Mouse (Mus musculus): ENCODE measurements at regions not wholly inside any gene's neighbourhood (a gene's known extent, or its start where the extent isn't known, plus 50 kb on each side); places are given as distances from the start of the nearest gene placed in this dataset.

DNA sequence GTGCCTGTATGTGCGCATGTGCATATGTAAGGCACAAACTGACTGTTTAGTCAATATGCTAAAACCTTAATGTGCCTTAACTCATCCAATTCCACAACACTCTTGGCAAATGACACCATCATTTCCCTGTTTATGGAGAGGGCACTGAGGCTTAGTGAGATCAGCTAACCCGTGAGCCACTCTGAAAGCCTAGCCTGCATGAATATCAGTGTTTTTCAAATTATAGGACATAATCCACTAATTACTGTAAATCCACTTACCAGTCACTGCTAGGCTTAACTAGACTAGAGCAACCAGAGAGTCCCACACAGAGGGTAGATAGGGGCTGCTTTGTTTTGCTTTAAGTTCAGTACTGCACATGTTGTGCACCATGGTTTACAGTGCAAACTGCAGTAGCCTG is 127.5 kb upstream of the Ankrd55 start:
- Histone ChIP-seq H3K36me3 (no peaks in the 10 kb centered on the region), H3K27me3 (ENCODE audit: low read depth, poor library complexity, severe bottlenecking) (no peaks in the 10 kb centered on the region), H3K27ac (replicated peaks) (peak overlapping the region; percentile 71), H3K4me3 (no peak overlapping the region), H3K4me1 (peaks cover 26% of the 10 kb centered on the region), H3K9me3 (replicated peaks) (no peaks in the 10 kb centered on the region)
- no peak for DNase-seq (ENCODE audit: low spot score)
- 79% methylated on average over 2 of the region's 2 CpGs for WGBS

DNA sequence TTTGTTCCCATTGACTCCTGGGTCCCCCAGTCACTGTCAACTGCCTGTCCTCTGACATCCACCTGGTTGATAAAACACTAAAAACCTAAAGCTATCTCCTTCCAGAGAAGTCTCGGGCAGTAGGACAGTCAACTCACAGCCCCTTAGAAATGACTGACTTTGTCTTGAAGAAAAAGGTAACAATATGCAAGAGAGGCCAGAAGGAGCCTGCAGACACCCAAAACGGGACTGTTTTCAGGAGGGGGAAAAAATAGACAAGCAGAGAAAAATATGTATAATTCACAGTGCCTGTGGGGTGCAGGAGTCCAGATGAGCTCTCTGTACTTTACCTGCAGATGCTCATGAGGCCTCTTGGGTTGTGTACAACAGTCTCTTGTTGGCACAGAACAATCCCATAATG is 126.4 kb upstream of the Ankrd55 start:
- Histone ChIP-seq H3K27me3 (ENCODE audit: low read depth, poor library complexity, severe bottlenecking) (no peaks in the 10 kb centered on the region), H3K4me1 (peaks cover 36% of the 10 kb centered on the region), H3K9me3 (replicated peaks) (no peaks in the 10 kb centered on the region), H3K27ac (replicated peaks) (no peak overlapping the region), H3K4me3 (no peak overlapping the region), H3K36me3 (no peaks in the 10 kb centered on the region)
- no peak for DNase-seq (ENCODE audit: low spot score)
- WGBS, result 89% methylated on average over 2 of the region's 2 CpGs

DNA sequence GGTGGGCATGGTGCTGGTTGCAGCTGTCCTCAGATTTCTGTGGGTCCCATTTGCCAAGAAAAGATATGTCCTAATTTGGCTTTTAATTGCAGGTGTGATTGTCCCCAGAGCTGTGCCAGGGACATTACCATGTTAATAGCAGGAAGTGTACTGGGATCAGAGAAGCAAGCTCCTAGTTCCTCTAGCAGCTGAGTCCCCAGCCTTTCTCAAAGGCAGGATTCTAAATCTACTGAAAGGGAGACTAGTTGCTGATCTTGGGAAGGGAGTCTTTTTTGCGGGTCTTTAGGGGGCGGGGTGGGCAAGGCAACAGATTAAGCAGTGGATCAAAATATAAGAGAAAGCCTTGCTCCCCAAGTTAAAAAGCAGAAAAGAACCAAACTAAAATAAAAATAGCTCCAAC is 122.3 kb upstream of the Ankrd55 start:
- no peak for DNase-seq (ENCODE audit: low spot score)
- H3K4me1 ChIP-seq, result peaks cover 18% of the 10 kb centered on the region
- no peaks in the 10 kb centered on the region for H3K9me3 ChIP-seq (replicated peaks)
- H3K36me3 ChIP-seq, result no peaks in the 10 kb centered on the region
- no peak overlapping the region for H3K4me3 ChIP-seq
- H3K27me3 ChIP-seq (ENCODE audit: low read depth, poor library complexity, severe bottlenecking), result no peaks in the 10 kb centered on the region
- WGBS, result 53% methylated on average over 2 of the region's 2 CpGs
- no peak overlapping the region for H3K27ac ChIP-seq (replicated peaks)

DNA sequence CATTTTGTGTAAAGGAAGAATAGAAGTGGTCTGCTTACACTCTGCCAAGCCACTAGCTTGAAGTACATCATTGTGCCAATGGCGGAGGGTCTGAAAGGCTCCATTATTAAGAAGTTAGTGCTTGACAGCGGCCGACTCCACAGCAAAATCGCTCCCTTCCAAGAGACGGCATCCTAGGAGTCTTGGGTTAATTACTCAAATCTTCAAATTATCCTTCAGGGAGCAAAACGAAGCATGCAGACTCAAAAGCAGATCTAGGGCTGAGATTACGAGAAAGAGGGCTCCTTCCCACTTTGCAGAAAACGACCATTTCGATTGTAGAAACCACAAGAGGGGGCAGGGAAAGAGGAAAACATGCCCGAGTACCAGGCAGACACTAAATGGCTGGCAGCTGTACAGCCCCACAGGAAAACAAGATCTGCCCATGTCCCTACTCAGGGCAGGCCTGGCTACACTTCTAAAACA is 121.9 kb upstream of the Ankrd55 start:
- Histone ChIP-seq H3K9me3 (replicated peaks) (no peaks in the 10 kb centered on the region), H3K36me3 (no peaks in the 10 kb centered on the region), H3K4me3 (no peak overlapping the region), H3K27me3 (ENCODE audit: low read depth, poor library complexity, severe bottlenecking) (no peaks in the 10 kb centered on the region), H3K27ac (replicated peaks) (peak overlapping the region; percentile 30; the same call in 1 of the 2 replicates), H3K4me1 (peaks cover 18% of the 10 kb centered on the region)
- 53% methylated on average over 10 of the region's 10 CpGs for WGBS
- no peak for DNase-seq (ENCODE audit: low spot score)

DNA sequence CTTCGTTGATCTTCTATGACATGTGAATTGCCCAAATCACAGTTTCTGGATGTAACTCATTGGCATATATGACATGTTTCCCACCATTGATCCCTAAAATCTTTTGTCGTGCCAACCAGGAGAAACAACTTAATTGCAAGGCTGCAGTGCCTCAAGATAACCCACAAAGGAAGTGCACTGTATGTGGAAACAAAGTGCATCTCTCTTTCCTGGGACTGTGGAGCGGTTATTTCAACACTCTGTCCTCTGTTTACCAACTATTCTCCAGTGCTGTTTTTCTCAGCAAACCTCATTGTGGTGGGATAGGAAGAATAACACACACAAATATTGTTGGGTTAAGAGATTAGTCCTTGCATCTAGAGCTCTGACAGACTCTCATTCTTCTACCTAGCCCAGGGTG is 119.8 kb upstream of the Ankrd55 start:
- H3K36me3 ChIP-seq, result no peaks in the 10 kb centered on the region
- no peaks in the 10 kb centered on the region for H3K27me3 ChIP-seq (ENCODE audit: low read depth, poor library complexity, severe bottlenecking)
- no peak overlapping the region for H3K27ac ChIP-seq (replicated peaks)
- no peaks in the 10 kb centered on the region for H3K9me3 ChIP-seq (replicated peaks)
- H3K4me1 ChIP-seq, result peaks cover 18% of the 10 kb centered on the region
- DNase-seq (ENCODE audit: low spot score), result no peak
- no peak overlapping the region for H3K4me3 ChIP-seq
- 92% methylated on average over 3 of the region's 3 CpGs for WGBS

DNA sequence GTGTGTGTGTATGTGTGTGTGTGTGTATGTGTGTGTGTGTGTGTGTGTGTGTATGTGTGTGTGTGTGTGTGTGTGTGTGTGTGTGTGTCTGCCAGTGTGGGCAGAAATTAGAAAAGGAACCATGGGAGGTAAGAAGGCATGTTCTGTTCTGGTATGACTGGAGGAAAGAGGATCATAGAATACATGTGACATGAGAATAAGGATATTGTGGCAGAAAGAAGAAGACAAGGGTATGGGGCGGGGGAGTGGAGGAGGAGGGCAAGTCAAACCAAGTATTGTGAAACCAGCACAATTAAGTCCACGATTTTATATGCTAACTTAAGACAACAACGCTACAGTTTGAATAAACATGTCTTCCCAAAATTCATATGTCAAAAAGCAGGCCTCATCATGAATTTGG is 117.4 kb upstream of the Ankrd55 start:
- H3K9me3 ChIP-seq (replicated peaks), result no peaks in the 10 kb centered on the region
- H3K27me3 ChIP-seq (ENCODE audit: low read depth, poor library complexity, severe bottlenecking), result no peaks in the 10 kb centered on the region
- H3K36me3 ChIP-seq, result no peaks in the 10 kb centered on the region
- no peak for DNase-seq (ENCODE audit: low spot score)
- H3K4me3 ChIP-seq, result no peak overlapping the region
- 92% methylated on average over 3 of the region's 3 CpGs for WGBS
- no peak overlapping the region for H3K27ac ChIP-seq (replicated peaks)
- peaks cover 8% of the 10 kb centered on the region for H3K4me1 ChIP-seq

DNA sequence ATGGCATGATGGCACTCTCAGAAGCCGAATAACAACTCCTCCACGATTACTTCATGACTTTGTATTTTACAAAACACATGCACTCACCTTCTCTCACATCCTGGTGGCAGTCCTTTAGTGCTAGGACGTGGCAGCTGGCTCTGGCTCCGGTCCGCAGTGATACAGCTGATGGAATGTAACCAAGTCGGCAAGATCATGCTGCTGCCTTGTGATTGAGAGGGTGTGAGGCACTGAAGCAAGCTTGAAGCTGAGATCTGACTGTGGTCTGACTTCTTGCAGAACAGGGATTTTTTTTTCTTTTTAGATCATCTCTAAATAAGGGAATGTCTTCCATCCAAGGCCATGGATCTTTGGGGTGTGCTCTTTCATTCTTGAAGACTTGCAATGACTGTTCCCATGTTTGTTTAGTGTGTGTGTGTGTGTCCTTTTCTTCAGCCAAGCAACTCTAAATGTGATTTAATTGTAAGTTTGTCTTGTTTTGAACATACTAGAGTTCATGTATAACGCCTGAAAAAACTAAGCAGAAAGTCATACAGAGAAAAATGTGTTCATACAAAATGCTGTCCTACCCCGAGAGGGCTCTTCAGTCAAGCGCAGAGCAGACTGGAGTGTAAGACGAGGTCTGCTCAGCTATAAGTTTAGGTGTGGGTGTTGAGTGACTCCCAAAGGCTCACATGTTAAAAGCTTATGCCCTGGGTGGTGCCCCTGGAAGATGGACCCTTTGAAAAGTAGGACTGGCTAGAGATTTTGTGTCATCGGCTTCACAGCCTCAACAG is 116.1 kb upstream of the Ankrd55 start:
- 85% methylated on average over 11 of the region's 11 CpGs for WGBS
- no peak overlapping the region for H3K4me3 ChIP-seq
- H3K9me3 ChIP-seq (replicated peaks), result no peaks in the 10 kb centered on the region
- no peaks in the 10 kb centered on the region for H3K27me3 ChIP-seq (ENCODE audit: low read depth, poor library complexity, severe bottlenecking)
- no peaks in the 10 kb centered on the region for H3K36me3 ChIP-seq
- H3K4me1 ChIP-seq, result no peaks in the 10 kb centered on the region
- H3K27ac ChIP-seq (replicated peaks), result no peak overlapping the region
- no peak for DNase-seq (ENCODE audit: low spot score)

DNA sequence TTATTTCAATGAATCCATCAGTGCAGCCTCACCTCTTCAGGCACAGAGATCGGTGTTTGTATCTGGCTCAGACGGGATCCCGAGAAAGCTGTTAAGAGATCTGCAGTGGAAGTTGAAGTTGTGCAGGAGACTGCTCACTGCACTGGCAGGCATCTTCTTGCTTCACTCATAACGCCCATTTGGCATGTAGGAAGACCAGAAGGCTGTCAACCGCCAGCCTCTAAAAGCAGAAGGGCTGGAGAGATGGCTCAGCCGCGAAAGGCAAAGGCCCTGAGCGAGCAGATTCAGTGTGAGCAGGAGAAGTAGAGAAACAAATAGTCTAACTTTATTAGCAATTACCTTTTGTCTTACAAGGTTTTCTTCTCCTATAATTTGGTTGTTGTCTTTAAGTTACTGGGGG is 114.3 kb upstream of the Ankrd55 start:
- H3K27me3 ChIP-seq (ENCODE audit: low read depth, poor library complexity, severe bottlenecking), result no peaks in the 10 kb centered on the region
- DNase-seq (ENCODE audit: low spot score), result no peak
- H3K4me1 ChIP-seq, result no peaks in the 10 kb centered on the region
- no peak overlapping the region for H3K4me3 ChIP-seq
- no peaks in the 10 kb centered on the region for H3K36me3 ChIP-seq
- WGBS, result 87% methylated on average over 8 of the region's 8 CpGs
- no peaks in the 10 kb centered on the region for H3K9me3 ChIP-seq (replicated peaks)
- no peak overlapping the region for H3K27ac ChIP-seq (replicated peaks)

DNA sequence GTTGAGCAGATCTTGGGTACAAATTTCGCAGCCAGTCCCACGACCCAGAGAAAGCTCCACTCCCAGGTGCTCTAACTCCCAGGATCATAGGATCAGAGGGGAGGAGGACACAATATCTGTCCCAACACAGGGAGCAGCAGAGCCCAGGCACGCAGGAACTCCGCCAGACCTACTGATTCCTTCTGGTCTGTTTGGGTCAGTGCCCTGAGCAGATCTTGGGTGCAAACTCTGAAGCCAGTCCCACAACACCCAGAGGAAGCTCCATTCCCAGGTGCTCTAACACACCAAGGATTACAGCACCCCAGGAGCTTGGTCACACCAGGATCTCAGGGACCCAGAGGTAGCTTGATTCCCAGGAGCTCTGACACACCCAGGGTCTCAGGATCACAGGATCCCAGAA is 110.2 kb upstream of the Ankrd55 start:
- Histone ChIP-seq H3K4me1 (no peaks in the 10 kb centered on the region), H3K36me3 (no peaks in the 10 kb centered on the region), H3K4me3 (no peak overlapping the region), H3K27me3 (ENCODE audit: low read depth, poor library complexity, severe bottlenecking) (no peaks in the 10 kb centered on the region), H3K9me3 (replicated peaks) (no peaks in the 10 kb centered on the region), H3K27ac (replicated peaks) (no peak overlapping the region)
- DNase-seq (ENCODE audit: low spot score), result no peak
- 94% methylated on average over 4 of the region's 4 CpGs for WGBS

DNA sequence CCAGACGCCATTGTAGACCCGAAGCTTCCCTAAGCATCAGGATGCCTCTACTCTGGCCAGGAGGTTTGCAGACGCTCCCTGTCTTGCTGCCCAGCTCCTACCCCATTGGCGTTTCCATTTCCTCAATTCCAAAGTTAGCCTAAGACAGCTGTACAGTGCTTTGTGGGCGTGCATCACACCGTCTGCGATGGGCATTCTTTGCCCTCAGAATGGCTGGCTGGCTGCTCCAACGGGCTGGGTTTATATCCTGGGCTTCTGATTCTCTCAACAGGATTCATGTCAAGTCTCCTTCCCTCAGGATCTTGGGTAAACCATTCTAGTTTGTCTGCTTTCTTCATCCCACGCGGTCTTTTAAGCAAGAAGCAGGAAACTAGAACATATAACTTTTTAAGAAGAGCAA is 104.3 kb upstream of the Ankrd55 start:
- no peaks in the 10 kb centered on the region for H3K9me3 ChIP-seq (replicated peaks)
- no peak overlapping the region for H3K4me3 ChIP-seq
- no peaks in the 10 kb centered on the region for H3K36me3 ChIP-seq
- no peaks in the 10 kb centered on the region for H3K27me3 ChIP-seq (ENCODE audit: low read depth, poor library complexity, severe bottlenecking)
- H3K27ac ChIP-seq (replicated peaks), result no peak overlapping the region
- WGBS, result 96% methylated on average over 10 of the region's 10 CpGs
- peaks cover 11% of the 10 kb centered on the region for H3K4me1 ChIP-seq
- no peak for DNase-seq (ENCODE audit: low spot score)

DNA sequence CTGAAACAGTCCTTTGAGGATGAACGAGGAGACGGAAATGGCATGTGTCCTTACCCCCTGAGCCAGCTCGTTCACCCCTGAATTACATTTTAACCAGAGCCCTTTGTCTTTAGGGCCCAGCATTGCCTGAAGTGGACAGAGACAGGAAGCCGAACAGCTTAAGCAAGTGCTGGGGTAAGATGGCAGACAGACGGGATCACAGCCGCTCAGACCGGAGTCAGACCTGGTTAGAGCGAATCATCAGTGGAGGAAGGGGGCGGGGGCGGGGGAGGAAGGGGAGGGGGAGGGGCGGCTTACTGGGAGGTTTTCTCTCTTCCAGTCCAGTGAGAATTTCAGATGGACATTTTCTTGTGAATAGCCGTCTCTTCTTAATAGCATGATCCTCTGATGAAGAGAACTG is 103.1 kb upstream of the Ankrd55 start:
- WGBS, result 50% methylated on average over 8 of the region's 12 CpGs
- no peaks in the 10 kb centered on the region for H3K9me3 ChIP-seq (replicated peaks)
- H3K27ac ChIP-seq (replicated peaks), result 0 out of 2 replicates have a peak overlapping the region, but pooled peaks have one; percentile 33
- no peaks in the 10 kb centered on the region for H3K36me3 ChIP-seq
- H3K4me3 ChIP-seq, result no peak overlapping the region
- peak; percentile 27 for DNase-seq (ENCODE audit: low spot score)
- no peaks in the 10 kb centered on the region for H3K27me3 ChIP-seq (ENCODE audit: low read depth, poor library complexity, severe bottlenecking)
- peaks cover 11% of the 10 kb centered on the region for H3K4me1 ChIP-seq

DNA sequence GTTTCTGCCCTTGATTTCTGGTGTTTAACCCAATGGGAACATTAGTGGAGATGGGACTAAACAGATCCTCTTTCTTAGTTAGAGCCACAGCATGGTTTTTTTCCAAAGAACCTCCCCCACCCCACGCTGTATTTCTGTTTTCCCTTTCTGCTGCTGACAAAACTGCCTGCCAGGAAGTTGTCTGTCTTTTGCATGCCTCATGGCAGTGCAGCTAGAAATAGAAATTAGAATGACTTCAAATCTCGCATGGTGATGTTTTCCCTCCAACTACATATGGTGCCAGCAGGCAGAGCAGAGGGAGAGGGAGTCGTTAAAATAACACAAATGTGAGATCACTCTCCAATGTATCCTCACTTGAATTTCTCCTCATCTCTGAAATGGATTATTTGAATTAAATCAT is 101.0 kb upstream of the Ankrd55 start:
- Histone ChIP-seq H3K4me1 (peaks cover 13% of the 10 kb centered on the region), H3K27ac (replicated peaks) (no peak overlapping the region), H3K9me3 (replicated peaks) (no peaks in the 10 kb centered on the region), H3K36me3 (no peaks in the 10 kb centered on the region), H3K27me3 (ENCODE audit: low read depth, poor library complexity, severe bottlenecking) (no peaks in the 10 kb centered on the region), H3K4me3 (no peak overlapping the region)
- WGBS, result 80% methylated on average over 3 of the region's 3 CpGs
- no peak for DNase-seq (ENCODE audit: low spot score)

DNA sequence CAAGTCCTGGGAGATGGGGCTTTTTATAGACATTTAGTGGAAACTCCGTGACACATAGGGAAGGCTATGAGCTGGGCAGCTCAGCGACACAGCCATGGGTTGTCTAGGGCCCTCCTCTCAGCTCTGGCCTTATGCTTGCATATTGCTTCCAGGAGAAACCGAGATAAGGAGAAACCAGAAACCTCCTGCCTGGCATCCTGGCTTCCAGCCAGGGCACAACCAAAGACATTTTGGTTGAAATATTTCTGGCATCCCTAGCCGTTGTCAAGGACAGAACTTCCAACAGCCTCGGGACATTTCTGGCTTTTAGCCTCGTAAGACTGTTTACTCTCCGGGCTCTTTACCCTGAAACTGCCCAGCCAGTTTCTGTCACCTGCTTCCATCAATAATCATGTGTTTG is 99.9 kb upstream of the Ankrd55 start:
- no peak for DNase-seq (ENCODE audit: low spot score)
- no peak overlapping the region for H3K27ac ChIP-seq (replicated peaks)
- 86% methylated on average over 7 of the region's 7 CpGs for WGBS
- no peak overlapping the region for H3K4me3 ChIP-seq
- H3K27me3 ChIP-seq (ENCODE audit: low read depth, poor library complexity, severe bottlenecking), result no peaks in the 10 kb centered on the region
- H3K9me3 ChIP-seq (replicated peaks), result no peaks in the 10 kb centered on the region
- no peaks in the 10 kb centered on the region for H3K36me3 ChIP-seq
- peaks cover 20% of the 10 kb centered on the region for H3K4me1 ChIP-seq

All from midbrain, embryonic 10.5 days (tissue).